Mouse (Mus musculus) ES-E14 (cell line): ENCODE data around the gene Tbx19. TPM values are rescaled to one million over a fixed set of nuclear protein-coding genes. Genes with fewer than 3 reads are reported as not detected.

Experiments
- DNase-seq: peaks from one replicate; pipeline ENCODE4 v3.0.0-alpha.2; 2013; ENCODE audit warnings: low read depth, low spot score
- H3K27ac ChIP-seq: 2 replicates; pipeline ENCODE4 v1.5.1; 2012; ENCODE audit warnings: low read depth, mild to moderate bottlenecking, low read length, moderate library complexity, mixed read lengths; ENCODE audit not compliant: poor library complexity, insufficient read depth, severe bottlenecking
- H3K36me3 ChIP-seq: 2 replicates; pipeline ENCODE4 v1.6.1; 2012; ENCODE audit warnings: mild to moderate bottlenecking, low read length, moderate library complexity, mixed read lengths; ENCODE audit not compliant: control insufficient read depth, poor library complexity, insufficient read depth, severe bottlenecking
- H3K4me1 ChIP-seq, 2 experiments: fragments of 150-350 bp in 1 of 2; sonication (generic) in 1 of 2; 2 replicates each; pipeline ENCODE4 v1.6.1; 2012; ENCODE audit warnings: low read length in 2 of 2, mild to moderate bottlenecking in 1 of 2, mixed read lengths in 1 of 2; ENCODE audit not compliant: control insufficient read depth in 2 of 2, insufficient read depth in 2 of 2, poor library complexity in 1 of 2
- H3K4me3 ChIP-seq, 2 experiments: fragments of 150-350 bp in 1 of 2; sonication (generic) in 1 of 2; 2 replicates each; pipeline ENCODE4 v1.5.1; 2012; ENCODE audit warnings: low read length in 2 of 2, low read depth in 1 of 2, mild to moderate bottlenecking in 1 of 2, mixed read lengths in 1 of 2; ENCODE audit not compliant: insufficient read depth in 1 of 2, poor library complexity in 1 of 2, severe bottlenecking in 1 of 2
- H3K9ac ChIP-seq: 2 replicates; pipeline ENCODE4 v1.6.1; 2012; ENCODE audit warnings: low read depth, mild to moderate bottlenecking, low read length, mixed read lengths; ENCODE audit not compliant: poor library complexity, insufficient read depth, severe bottlenecking
- H3K9me3 ChIP-seq: fragments of 150-350 bp; sonication (generic); 2 replicates; pipeline ENCODE4 v1.6.1; 2012; ENCODE audit warnings: low read depth, mild to moderate bottlenecking, low read length; ENCODE audit not compliant: control insufficient read depth, insufficient read depth
- CHD2 ChIP-seq: IDR thresholded peaks from 2 replicates; pipeline ENCODE4 v1.6.1; 2014; ENCODE audit warnings: mild to moderate bottlenecking, low read depth, low read length, inconsistent platforms
- HCFC1 ChIP-seq: IDR thresholded peaks from 2 replicates; pipeline ENCODE4 v1.6.1; 2012; ENCODE audit warnings: low read length, inconsistent platforms, borderline replicate concordance; ENCODE audit not compliant: insufficient read depth
- MAFK ChIP-seq: IDR thresholded peaks from 2 replicates; pipeline ENCODE4 v1.6.1; 2014; ENCODE audit warnings: mild to moderate bottlenecking, low read depth, low read length, inconsistent platforms; ENCODE audit not compliant: insufficient read depth
- ZC3H11A ChIP-seq: IDR thresholded peaks from 2 replicates; pipeline ENCODE4 v1.6.1; 2012; ENCODE audit warnings: low read depth, mild to moderate bottlenecking, inconsistent platforms, low read length, borderline replicate concordance
- ZNF384 ChIP-seq: IDR thresholded peaks from 2 replicates; pipeline ENCODE4 v1.6.1; 2012; ENCODE audit warnings: low read depth, low read length, inconsistent platforms
- in situ Hi-C, 2 experiments: fragments of 600-800 bp; cut with MboI; formaldehyde crosslinking; loops; one replicate each; pipeline ENCODE4 v1.15.1; 2025; ENCODE audit warnings: low sequenced_read_pairs in 2 of 2, inconsistent platforms in 1 of 2; ENCODE audit not compliant: unreplicated experiment in 2 of 2
- total RNA-seq: library from RNA; depleted of rRNA; stranded (reverse); fragments of 300-350 nt; gene quantifications from 2 replicates; pipeline ENCODE4 v1.2.3, GENCODE M21; 2012

Gene Tbx19
- total RNA-seq, 1 experiment, result not detected

GRCm38 (mm10) chr1:165132187-165132877 is 28.2 kb downstream of the Tbx19 start:
- H3K4me1 ChIP-seq, result peaks cover 0 to 4% of the 10 kb centered on the region in 2 experiments; a peak in 1 of 4 replicates
- in situ Hi-C loops, result no loop called here
- H3K9me3 ChIP-seq, result no peaks in the 10 kb centered on the region
- TF ChIP-seq HCFC1, result no peak
- peak; percentile 40; the same call in 1 of the 2 replicates for TF ChIP-seq ZC3H11A
- TF ChIP-seq ZNF384, result no peak
- TF ChIP-seq MAFK, result peak; percentile 91
- no peak overlapping the region for H3K27ac ChIP-seq
- H3K4me3 ChIP-seq, result no peak overlapping the region
- H3K9ac ChIP-seq, result no peak overlapping the region
- DNase-seq, result peak; percentile 82
- no peaks in the 10 kb centered on the region for H3K36me3 ChIP-seq

- H3K9ac ChIP-seq, result no peak overlapping the region
- DNase-seq, result no peak
- H3K36me3 ChIP-seq, result no peaks in the 10 kb centered on the region
- TF ChIP-seq HCFC1 (no peak), ZNF384 (no peak), ZC3H11A (no peak), MAFK (peak; percentile 86), CHD2 (no peak)
- H3K4me1 ChIP-seq, result peaks cover 0 to 4% of the 10 kb centered on the region in 2 experiments; a peak in 1 of 4 replicates
- in situ Hi-C loops, result no loop called here
- no peaks in the 10 kb centered on the region for H3K9me3 ChIP-seq
- H3K4me3 ChIP-seq, result no peak overlapping the region
- H3K27ac ChIP-seq, result no peak overlapping the region
Observed at GRCm38 (mm10) chr1:165129573-165129972, 31.0 kb downstream of the Tbx19 start.

GRCm38 (mm10) chr1:165121096-165121495 is 39.5 kb downstream of the Tbx19 start:
- Histone ChIP-seq H3K4me3 (no peak overlapping the region), H3K36me3 (no peaks in the 10 kb centered on the region), H3K9me3 (no peaks in the 10 kb centered on the region), H3K27ac (no peak overlapping the region), H3K9ac (no peak overlapping the region), H3K4me1 (no peaks in the 10 kb centered on the region)
- DNase-seq, result no peak
- no peak for TF ChIP-seq ZNF384
- TF ChIP-seq ZC3H11A, result no peak
- no peak for TF ChIP-seq HCFC1
- no peak for TF ChIP-seq CHD2
- TF ChIP-seq MAFK, result no peak
- in situ Hi-C loops, result no loop called here

- no peak overlapping the region for H3K9ac ChIP-seq
- no peaks in the 10 kb centered on the region for H3K36me3 ChIP-seq
- H3K9me3 ChIP-seq, result no peaks in the 10 kb centered on the region
- H3K27ac ChIP-seq, result no peak overlapping the region
- no peak overlapping the region for H3K4me3 ChIP-seq
- in situ Hi-C loops, result no loop called here
- H3K4me1 ChIP-seq, result no peaks in the 10 kb centered on the region
- TF ChIP-seq HCFC1 (no peak), CHD2 (no peak), ZC3H11A (peak; percentile 74), ZNF384 (peak; percentile 99), MAFK (0 out of 2 replicates have a peak, but pooled peaks have one; percentile 23)
- DNase-seq, result peak; percentile 61
Observed at GRCm38 (mm10) chr1:165120349-165120898, 40.1 kb downstream of the Tbx19 start.
